ENCODE assay signal across 18 mouse cellular contexts in the genomic region with DNA sequence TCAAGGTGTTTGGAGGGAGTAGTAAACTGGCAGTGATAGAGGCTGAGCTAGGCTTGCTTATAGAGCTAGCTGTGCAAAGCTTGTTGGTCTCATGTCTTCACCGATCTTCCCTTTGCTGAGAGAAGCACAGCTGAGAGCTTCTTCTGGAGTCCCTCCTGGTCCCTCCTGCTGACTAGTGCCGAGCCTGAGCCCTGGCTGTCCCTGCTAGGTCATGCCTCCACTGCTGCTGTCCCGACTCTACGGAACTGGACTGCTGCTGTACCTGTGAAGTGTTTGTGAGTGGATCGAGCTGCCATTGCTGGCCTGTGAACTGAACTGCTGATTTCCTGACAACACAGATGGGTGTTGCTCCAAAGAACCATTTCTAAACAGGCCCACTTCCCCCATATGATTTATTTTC.
DNase-seq lines count a peak whose midpoint lies in the region; ATAC-seq lines count a peak whose summit lies in the region.
"Had no signal": no experiment of that assay in that cellular context is flagged by ENCODE, and none has a peak within 500 bp of the region (broad histone marks: within the 10 kb centered on the region; RNA-seq: fewer than 3 reads in every experiment).

No protein-coding gene starts in this region.

- no peak overlapping the region for H3K4me2 ChIP-seq in heart, embryonic 11.5 days

- H3K9me3 ChIP-seq in heart, embryonic 11.5 days (replicated peaks; ENCODE audit: control insufficient read depth, low read length), result no peaks in the 10 kb centered on the region
- H3K9me3 ChIP-seq: G1E had no signal

- H3K36me3 ChIP-seq in heart, embryonic 11.5 days (ENCODE audit: control insufficient read depth, insufficient read depth, low read length), result no peaks in the 10 kb centered on the region
- H3K36me3 ChIP-seq: G1E had no signal

- H3K4me3 ChIP-seq in heart, embryonic 11.5 days (ENCODE audit: low read depth, low read length), result no peak overlapping the region

- DNase-seq in heart, adult 11 months, result peak; percentile 91
- DNase-seq: adrenal gland, adult 2 months; adrenal gland, adult 8-10 months; adrenal gland, postnatal 10 days; adrenal gland, postnatal 14 days; adrenal gland, postnatal 25 days; adrenal gland, postnatal 36 days; B cell, adult 2 months; cerebellum, adult 11 months; cerebellum, adult 11-12 months; cerebellum, adult 18-20 months; cerebellum, adult 2 months had no signal

- no peaks in the 10 kb centered on the region for H3K4me1 ChIP-seq in heart, embryonic 11.5 days (ENCODE audit: control insufficient read depth, insufficient read depth, low read length)

- ATAC-seq in heart, embryonic 11.5 days (replicated peaks; ENCODE audit: insufficient number of reproducible peaks, low FRiP score, low TSS enrichment), result no peak
- ATAC-seq: activated CD4-positive, CD25-positive, alpha-beta regulatory T cell, adult 4 months; CD4-positive, CD25-positive, alpha-beta regulatory T cell, adult 4 months; Patski had no signal

- no peaks in the 10 kb centered on the region for H3K27me3 ChIP-seq in heart, embryonic 11.5 days (ENCODE audit: control insufficient read depth, insufficient read depth, low read length)
- H3K27me3 ChIP-seq: CH12.LX had no signal

- H3K27ac ChIP-seq in heart, embryonic 11.5 days (ENCODE audit: low read depth, low read length), result no peak overlapping the region

- 83% methylated on average over 5 of the region's 5 CpGs for WGBS in heart, embryonic 11.5 days (ENCODE audit: insufficient replicate concordance)

- no peak overlapping the region for H3K9ac ChIP-seq in heart, embryonic 11.5 days (ENCODE audit: low read depth, low read length)
